Mouse (Mus musculus): ENCODE measurements at regions not wholly inside any gene's neighbourhood (a gene's known extent, or its start where the extent isn't known, plus 50 kb on each side); places are given as distances from the start of the nearest gene placed in this dataset.
"Not testable (repeated sequence)": the region's sequence is repeated elsewhere in the genome, so short reads cannot be mapped to it uniquely, and the experiment has no call there.

DNA sequence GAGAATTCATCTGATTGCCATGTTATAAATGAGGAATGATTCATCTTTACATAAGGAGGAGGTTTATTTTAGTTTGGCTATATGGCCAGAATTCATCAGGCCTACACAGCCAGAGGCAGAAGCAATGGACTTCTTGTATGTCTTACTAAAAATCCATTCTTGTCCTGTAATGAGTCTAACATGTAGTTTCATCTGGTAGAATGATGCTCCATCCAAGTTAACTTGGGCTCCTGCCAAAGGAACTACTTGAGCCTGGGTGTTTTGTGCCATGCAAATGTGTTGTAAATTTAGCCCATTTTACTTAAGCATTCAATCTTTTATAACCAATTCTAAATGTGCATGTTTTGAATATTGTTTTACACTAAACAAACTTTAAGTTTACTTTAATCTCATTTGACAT, 462.9 kb upstream of the Pom121l12 start:
- DNase-seq = no peak

- not testable (repeated sequence) for DNase-seq
These were observed 456.7 kb upstream of the Pom121l12 start for GRCm38 (mm10) chr11:14142376-14142775.

DNA sequence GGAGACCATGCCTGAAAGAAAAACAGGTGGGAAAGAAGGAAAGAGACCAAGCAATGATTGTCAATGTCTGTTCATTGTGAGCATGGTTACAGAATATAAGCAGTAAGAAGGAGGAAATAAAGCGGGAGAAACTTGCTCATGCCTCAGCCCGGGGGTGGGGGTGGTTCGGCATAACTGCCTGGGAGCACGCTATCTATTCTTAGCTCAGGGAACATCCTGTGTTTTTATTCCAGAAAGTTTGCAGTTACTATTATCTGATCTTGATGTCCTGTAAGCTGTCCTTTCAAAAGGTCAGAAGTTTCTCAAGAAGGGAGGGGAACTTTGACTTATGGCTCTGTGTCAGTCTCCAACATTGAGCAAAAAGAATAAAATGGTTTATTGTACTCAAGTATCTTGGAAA, 451.4 kb upstream of the Pom121l12 start:
- no peak for DNase-seq

GRCm38 (mm10) chr11:14159366-14159765, 439.7 kb upstream of the Pom121l12 start:
- no peak for DNase-seq

- DNase-seq = no peak
These were observed 429.6 kb upstream of the Pom121l12 start for GRCm38 (mm10) chr11:14169478-14169877.

DNA sequence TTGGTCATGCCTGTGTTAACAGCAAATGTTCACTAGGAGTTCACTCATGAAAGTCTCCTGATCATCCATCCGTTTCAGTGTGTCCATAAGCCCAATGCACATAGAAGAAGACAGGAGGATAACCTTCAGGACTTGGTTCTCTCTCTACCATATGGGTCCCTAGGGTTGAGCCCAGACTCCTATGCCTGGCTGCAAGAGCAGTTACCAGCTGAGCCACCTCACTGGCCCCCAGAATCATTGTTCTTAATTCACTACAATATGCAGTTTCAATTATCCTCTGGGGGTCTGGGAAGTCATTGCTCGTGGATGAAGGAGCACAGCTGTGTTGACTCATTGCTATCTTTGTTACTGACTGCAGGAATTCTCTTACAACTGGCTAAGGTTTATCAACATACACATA, 424.5 kb upstream of the Pom121l12 start:
- DNase-seq = no peak

- DNase-seq = peak; percentile 1
These were observed 417.1 kb upstream of the Pom121l12 start for GRCm38 (mm10) chr11:14182020-14182419.

DNA sequence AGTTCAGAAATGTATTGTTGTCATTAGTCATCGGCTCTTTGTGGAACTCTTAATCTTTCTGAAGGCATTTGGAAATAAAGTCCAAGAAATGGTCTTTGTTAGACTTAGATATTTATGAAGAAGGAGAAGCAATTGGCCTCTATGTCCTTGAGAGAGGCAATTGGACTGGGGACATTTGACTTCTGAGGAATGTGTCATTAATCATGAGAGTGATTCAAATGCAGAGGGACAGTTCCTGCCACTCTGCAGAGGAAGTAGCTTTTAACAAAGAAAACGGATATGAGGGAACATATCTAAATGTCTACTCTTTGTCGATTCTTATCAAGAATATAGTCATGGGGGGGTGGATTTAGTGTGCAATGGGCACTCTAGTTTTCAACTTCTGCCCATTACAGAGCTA, 416.6 kb upstream of the Pom121l12 start:
- no peak for DNase-seq

GRCm38 (mm10) chr11:14183258-14183968, 415.7 kb upstream of the Pom121l12 start:
- DNase-seq = no peak

GRCm38 (mm10) chr11:14195081-14195480, 404.0 kb upstream of the Pom121l12 start:
- DNase-seq = no peak
